16 mouse cellular contexts compared by ENCODE assay signal in the genomic region with DNA sequence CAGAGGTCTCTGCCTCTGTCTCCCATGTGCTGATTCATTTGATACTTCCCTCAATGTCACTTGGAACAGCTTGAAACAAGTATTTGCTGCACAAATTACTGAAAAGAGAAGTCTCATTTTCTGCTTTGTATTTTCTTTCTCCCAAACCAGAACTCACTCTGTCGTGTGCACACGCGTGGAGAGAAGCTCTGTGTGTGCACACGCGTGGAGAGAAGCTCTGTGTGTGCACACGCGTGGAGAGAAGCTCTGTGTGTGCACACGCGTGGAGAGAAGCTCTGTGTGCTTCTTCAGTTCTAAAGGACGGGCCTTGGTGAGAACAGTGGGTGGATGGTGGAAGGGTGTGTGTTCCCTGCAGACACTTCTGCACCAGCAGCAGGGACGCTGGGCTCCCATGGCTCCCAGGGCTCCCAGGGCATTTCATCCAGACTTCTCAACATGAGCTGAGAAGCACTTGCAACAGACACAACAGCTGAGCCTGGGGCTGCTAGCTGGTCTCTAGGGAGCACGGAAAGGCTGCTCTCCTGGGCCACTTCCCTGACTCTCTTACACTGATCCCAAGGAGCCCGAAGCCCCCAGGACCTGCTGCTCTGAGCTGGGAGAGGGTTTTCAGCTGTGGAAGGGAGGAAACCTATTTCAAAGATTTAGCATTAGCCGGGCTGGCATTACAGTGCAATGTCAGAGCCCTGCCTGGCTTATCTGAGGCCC.
"Had no signal": no experiment of that assay in that cellular context is flagged by ENCODE, and none has a peak within 500 bp of the region (broad histone marks: within the 10 kb centered on the region; RNA-seq: fewer than 3 reads in every experiment).

No protein-coding gene starts in this region.

- H3K4me3 ChIP-seq: left cerebral cortex, adult 2 months; limb, embryonic 15.5 days; liver, embryonic 12.5 days; midbrain, embryonic 10.5 days; midbrain, embryonic 15.5 days; neural tube, embryonic 13.5 days had no signal

- H3K9ac ChIP-seq: limb, embryonic 15.5 days; liver, embryonic 12.5 days; lung, embryonic 14.5 days; midbrain, embryonic 15.5 days; neural tube, embryonic 13.5 days had no signal

- H3K27ac ChIP-seq: left cerebral cortex, adult 2 months; limb, embryonic 15.5 days; liver, embryonic 12.5 days; midbrain, embryonic 10.5 days; midbrain, embryonic 15.5 days; neural tube, embryonic 13.5 days had no signal

- ATAC-seq: liver, embryonic 12.5 days; midbrain, embryonic 15.5 days had no signal

- H3K4me2 ChIP-seq: limb, embryonic 15.5 days; liver, embryonic 12.5 days; lung, embryonic 14.5 days; midbrain, embryonic 15.5 days; neural tube, embryonic 13.5 days had no signal

- H3K27me3 ChIP-seq: limb, embryonic 15.5 days; liver, embryonic 12.5 days; midbrain, embryonic 15.5 days; neural tube, embryonic 13.5 days had no signal

- DNase-seq: kidney, postnatal 10 days; kidney, postnatal 4 days; lung, embryonic 14.5 days; lung, postnatal 10 days; lung, postnatal 4 days; retina, postnatal 1 day; right cerebral cortex, postnatal 4 days; spleen, adult 18-20 months; thymus, adult 18-20 months; thymus, postnatal 14 days had no signal

- H3K9me3 ChIP-seq: limb, embryonic 15.5 days; liver, embryonic 12.5 days; midbrain, embryonic 10.5 days; midbrain, embryonic 15.5 days; neural tube, embryonic 13.5 days had no signal
